Mouse (Mus musculus): ENCODE data around the gene Usp35.

Usp35 gene

DNA sequence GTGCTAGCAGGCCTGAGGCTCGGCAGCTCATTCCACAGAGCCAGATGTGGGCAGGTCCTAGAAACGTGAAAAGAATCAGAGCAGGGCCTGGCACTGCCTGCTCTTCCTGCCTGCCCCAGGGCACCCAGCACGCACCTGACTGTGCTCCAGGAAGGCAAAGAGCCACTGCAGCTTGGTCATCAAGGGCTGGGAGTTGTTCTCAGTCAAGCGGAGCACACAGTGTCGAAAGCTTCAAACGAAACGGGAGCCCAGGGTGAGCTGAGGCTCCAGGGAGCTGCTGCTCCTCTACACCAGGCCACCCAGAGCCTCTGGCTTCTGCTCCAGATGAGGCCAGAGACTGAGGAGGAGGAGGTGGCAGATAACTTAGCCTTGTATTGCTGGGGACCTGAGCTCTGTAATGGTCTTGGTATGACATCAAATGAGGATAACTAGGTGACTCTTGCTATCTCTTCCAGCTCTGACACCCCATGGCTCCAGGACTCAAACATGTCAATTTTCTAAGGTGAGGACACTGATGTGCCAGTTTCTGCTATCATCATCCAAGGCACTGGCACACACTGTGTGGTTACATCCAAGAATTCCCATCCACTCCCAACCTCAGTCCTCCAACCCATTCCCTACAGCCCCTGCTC is 18.3 kb downstream of the Usp35 start:
- DNase-seq (ENCODE audit: low read depth, low spot score): no peak

GRCm38 (mm10) chr7:97312856-97313255 is 19.0 kb downstream of the Usp35 start:
- DNase-seq (ENCODE audit: low read depth, low spot score): no peak

GRCm38 (mm10) chr7:97312196-97312595 is 19.6 kb downstream of the Usp35 start:
- DNase-seq (ENCODE audit: low read depth, low spot score): no peak

- DNase-seq (ENCODE audit: low read depth, low spot score): no peak
Observed at GRCm38 (mm10) chr7:97311620-97312019, 20.2 kb downstream of the Usp35 start.

DNA sequence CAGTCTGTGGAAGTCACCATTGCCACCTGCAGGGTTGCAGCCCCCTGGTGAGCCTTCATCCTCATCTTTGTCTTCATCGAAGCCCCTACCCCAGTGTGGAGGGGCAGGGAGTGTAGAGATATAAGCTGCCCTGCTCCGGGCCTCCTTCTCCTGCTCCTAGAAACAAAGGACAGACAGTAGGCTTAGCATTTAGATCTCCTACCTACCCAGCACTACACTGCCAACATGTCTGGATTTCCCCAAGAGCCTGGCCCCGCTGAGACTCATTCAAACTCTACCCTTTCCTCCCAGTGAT is 21.5 kb downstream of the Usp35 start:
- DNase-seq (ENCODE audit: low read depth, low spot score): no peak

GRCm38 (mm10) chr7:97309461-97310340 is 22.1 kb downstream of the Usp35 start:
- DNase-seq (ENCODE audit: low read depth, low spot score): no peak

GRCm38 (mm10) chr7:97307546-97307945 is 24.3 kb downstream of the Usp35 start:
- no peak for DNase-seq (ENCODE audit: low read depth, low spot score)

DNA sequence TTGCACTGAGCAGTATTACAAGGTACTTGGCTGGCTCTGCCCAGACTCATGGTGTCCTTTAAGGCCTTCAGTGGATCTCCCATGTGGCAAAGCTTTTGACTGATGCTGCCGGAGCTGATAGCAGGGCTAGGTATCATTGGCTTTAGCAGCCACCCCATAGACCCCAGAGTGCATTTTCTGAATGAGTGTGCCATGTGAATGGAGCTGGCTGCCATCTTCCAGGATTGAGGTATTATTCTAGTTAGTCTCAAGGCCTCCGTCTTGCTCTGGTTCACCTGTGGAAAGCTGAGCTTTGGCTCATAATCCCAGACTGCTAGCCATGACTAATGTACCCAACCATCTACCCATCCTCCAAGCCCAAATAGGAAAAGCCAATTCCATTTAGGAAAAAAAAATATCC is 25.0 kb downstream of the Usp35 start:
- no peak for DNase-seq (ENCODE audit: low read depth, low spot score)

DNA sequence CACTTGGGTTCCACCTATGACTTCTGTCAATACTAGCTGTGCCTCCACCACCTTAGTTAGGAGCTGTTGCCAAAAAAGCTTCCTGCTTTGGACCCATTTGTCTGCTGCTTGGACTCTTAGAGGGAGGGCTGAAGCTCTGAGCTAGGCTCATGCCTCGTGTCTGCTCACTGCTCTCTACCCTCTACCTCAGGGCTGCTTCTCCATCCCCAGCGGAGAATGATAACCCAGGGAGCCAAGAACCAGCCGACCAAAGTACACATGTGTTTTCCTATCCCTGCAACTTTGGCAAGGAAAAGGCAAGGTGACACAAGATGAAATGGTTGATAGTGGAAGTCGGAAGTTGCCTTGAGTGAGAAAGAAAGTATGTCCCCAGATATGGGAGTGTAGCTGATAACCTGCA is 26.6 kb downstream of the Usp35 start:
- no peak for DNase-seq (ENCODE audit: low read depth, low spot score)

DNA sequence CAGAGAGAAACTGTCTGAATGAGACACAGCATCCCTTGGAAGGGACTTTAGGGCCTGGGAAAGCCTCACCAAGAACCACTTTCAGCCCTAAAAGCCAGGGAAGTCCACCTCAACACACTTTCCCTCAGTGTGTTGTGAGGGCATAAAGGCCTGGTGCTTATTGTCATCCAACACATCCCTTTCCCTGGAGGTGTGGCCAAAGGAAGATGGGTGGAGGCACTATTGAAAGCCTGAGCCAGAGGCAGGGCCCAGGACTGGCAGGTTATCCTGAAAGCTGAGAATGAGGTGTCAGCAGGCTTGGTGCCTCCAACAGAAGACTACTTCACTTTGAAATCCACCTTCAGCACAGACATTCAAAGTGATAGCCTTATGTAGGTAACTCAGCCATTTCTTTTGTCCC is 27.3 kb downstream of the Usp35 start:
- no peak for DNase-seq (ENCODE audit: low read depth, low spot score)

- no peak for DNase-seq (ENCODE audit: low read depth, low spot score)
Observed at GRCm38 (mm10) chr7:97303614-97304013, 28.2 kb downstream of the Usp35 start.

DNA sequence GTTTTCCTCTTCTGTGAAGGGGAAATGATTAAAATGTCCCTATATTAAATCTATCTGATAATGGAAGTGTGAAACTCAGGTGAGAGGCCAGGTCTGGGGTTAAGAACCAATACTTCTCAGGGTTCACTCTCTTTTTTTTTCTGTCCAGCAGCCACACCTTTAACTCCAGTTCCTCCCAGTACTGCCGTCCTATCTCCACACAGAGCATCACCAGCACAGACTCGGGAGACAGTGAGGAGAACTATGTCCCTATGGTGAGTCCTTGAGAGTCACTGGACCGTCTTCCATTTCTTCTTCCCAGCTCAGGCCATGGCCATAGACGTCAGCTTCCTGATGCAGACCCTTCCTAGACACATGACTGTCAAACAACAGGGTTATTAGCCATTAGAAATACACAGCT is 28.9 kb downstream of the Usp35 start:
- DNase-seq (ENCODE audit: low read depth, low spot score): no peak

DNA sequence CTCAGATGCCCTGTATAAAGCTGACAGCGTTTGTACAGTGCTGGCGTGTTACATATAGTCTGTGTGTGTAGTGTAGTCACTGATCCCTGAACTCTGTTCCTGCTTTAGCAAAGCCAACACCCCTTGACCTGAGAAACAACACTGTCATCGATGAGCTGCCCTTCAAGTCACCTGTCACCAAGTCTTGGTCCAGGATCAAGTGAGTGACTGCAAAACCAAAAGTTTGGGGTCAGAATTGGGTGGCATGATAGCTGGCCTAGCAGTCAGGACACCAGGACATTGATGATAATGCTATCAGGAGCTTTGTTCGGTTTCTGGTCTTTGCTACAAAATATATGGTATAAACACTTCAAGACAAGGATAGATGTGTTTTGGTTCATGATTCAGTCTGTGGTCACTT is 29.6 kb downstream of the Usp35 start:
- DNase-seq (ENCODE audit: low read depth, low spot score): no peak

DNA sequence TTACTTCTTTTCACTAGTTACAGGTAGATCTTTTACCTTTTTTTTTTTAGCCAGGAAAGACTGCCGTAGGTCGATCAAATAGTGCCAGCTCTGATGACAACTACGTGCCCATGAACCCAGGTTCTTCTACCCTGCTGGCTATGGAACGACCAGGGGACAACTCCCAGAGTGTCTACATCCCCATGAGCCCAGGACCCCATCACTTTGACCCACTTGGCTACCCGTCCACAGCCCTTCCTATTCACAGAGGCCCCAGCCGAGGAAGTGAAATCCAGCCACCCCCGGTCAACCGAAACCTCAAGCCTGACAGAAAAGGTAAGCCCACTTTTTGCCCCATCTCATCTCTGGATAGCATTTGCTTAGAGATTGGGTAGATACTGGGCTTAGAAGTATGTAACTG is 30.5 kb downstream of the Usp35 start:
- no peak for DNase-seq (ENCODE audit: low read depth, low spot score)

DNA sequence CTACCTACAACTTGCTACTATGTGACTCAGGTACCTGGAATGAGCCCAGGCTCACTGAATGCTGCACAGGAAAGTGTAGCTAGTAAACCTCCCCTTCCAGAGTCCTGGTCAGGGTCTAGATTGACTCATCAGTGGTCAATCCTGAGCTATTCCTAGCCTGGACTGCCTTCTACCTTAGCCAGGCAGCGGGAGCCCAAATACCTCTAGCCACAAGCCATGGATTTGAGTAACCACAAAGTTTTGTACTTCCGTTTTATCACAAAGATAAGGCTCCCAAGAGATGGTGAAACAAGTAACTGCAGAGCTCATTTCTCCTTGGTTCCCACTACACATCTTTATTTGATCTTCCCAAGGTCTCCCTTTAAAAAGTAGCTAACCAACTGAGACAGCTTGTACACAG is 30.9 kb downstream of the Usp35 start:
- DNase-seq (ENCODE audit: low read depth, low spot score): no peak

GRCm38 (mm10) chr7:97298943-97299342 is 32.9 kb downstream of the Usp35 start:
- DNase-seq (ENCODE audit: low read depth, low spot score): no peak

GRCm38 (mm10) chr7:97298279-97298678 is 33.5 kb downstream of the Usp35 start:
- no peak for DNase-seq (ENCODE audit: low read depth, low spot score)

- DNase-seq (ENCODE audit: low read depth, low spot score): peak; percentile 62
Observed at GRCm38 (mm10) chr7:97297466-97297865, 34.4 kb downstream of the Usp35 start.

DNA sequence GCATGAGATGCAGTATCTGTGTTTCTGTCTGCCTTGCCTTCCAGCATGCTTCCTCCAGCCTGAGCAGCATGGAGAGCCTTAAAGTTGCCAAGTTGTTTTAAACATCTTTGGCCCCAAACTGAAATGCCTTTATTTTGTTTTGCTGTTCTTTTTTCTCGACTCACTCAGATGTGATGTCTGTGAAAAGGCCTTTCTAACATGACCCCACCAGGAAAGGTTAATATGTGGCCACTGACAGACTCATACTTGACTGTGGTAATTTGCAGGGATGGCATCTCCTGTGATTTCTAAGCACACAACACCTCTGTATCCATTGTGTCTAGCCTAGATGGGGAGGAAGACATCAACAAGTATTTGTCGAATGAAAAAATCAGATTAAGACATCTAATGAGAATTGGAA is 34.8 kb downstream of the Usp35 start:
- no peak for DNase-seq (ENCODE audit: low read depth, low spot score)

DNA sequence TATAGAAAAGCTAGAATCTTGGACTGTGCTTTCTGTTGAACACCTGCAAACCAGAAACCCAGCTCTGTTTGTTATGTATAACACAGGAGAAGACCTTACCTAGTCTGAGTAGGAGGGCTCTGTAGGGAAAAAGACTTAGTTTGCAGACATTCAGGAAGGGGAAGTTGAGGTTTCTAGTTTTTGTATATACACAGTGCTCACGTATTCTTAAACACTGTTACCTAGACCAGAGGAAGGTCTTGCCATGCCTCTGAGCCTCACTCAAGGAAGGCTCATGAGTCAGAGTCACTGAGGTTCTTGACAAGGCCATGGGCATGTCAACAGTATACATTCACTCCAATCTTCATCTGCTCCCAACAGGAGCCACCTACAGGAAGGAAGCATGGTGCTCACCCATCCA is 60.8 kb downstream of the Usp35 start:
- no peak for DNase-seq (ENCODE audit: low read depth, low spot score)

DNA sequence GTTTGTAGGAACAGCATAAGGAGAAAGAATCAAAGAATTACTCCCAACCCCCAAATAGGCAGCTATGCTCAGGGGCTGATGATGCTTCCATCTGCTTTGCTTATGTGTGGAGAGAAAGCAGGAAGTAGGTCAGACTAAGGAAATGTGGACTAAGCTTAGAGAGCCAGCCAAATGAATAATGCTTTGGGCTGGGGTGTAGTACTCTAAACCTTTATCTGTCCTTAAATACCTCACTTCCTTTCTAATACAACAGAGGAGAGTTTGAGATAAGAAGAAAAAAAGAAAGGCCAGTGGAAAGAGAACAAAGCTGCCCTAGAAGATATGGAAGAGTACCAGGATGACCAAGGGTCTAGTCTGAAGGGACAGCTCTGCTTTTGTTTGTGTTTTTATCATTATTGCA is 61.5 kb downstream of the Usp35 start:
- DNase-seq (ENCODE audit: low read depth, low spot score): no peak

DNA sequence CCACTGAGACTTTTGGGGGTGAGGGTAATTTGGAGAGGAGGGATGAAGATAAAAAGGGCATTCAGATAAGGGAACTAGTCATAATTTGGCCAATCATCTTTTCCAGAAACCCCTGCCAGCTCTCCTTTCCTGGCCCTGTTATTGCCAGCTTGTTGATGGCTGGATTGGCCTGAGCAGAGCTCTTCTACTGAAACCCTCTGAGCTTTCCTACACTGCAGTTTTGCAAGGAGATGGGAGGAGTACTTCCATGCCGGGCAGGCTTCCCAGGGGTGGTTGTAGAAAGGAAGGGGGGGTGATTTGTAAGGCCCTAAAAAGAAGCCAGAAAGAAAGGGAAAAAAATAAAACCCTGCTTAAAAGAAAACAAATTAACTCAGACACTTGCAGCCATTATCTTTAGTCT is 69.3 kb downstream of the Usp35 start:
- no peak for DNase-seq (ENCODE audit: low read depth, low spot score)

All from ES-CJ7 (cell line).